Mouse (Mus musculus) C2C12 (cell line): ENCODE results near the gene Ptms. TPM values are rescaled to one million over a fixed set of nuclear protein-coding genes. Genes with fewer than 3 reads are reported as not detected.

Experiments
- H3K27me3 ChIP-seq: one replicate; pipeline ENCODE4 v1.6.1; 2011; ENCODE audit not compliant: control insufficient read depth, insufficient read depth, insufficient read length
- H3K36me3 ChIP-seq: one replicate; pipeline ENCODE4 v1.6.1; 2011; ENCODE audit not compliant: control insufficient read depth, insufficient read depth
- H3K4me3 ChIP-seq: one replicate; pipeline ENCODE4 v1.5.1; 2011; ENCODE audit warnings: mild to moderate bottlenecking, control low read depth; ENCODE audit not compliant: poor library complexity, insufficient read depth, severe bottlenecking
- H3K79me2 ChIP-seq: one replicate; pipeline ENCODE4 v1.6.1; 2011; ENCODE audit not compliant: control insufficient read depth, insufficient read depth
- H3K79me3 ChIP-seq: one replicate; pipeline ENCODE4 v1.6.1; 2011; ENCODE audit warnings: low read depth, control low read depth
- H3ac ChIP-seq: one replicate; pipeline ENCODE3; 2011; ENCODE audit warnings: low read depth; ENCODE audit not compliant: control insufficient read depth, insufficient read length
- CEBPB ChIP-seq: IDR thresholded peaks from one replicate; pipeline ENCODE4 v1.6.1; 2011; ENCODE audit warnings: low read depth, mild to moderate bottlenecking, control low read depth, moderate library complexity
- CTCF ChIP-seq: IDR thresholded peaks from one replicate; pipeline ENCODE4 v1.5.1; 2011; ENCODE audit not compliant: control insufficient read depth, insufficient read depth, insufficient read length
- FOSL1 ChIP-seq: IDR thresholded peaks from one replicate; pipeline ENCODE4 v1.8.0; 2011; ENCODE audit warnings: mild to moderate bottlenecking, low read length; ENCODE audit not compliant: poor library complexity, insufficient read depth, severe bottlenecking
- MAX ChIP-seq: IDR thresholded peaks from one replicate; pipeline ENCODE4 v1.6.1; 2011; ENCODE audit warnings: mild to moderate bottlenecking, control low read depth
- MYOD1 ChIP-seq: IDR thresholded peaks from one replicate; pipeline ENCODE4 v1.6.1; 2011; ENCODE audit warnings: low read depth; ENCODE audit not compliant: control insufficient read depth, insufficient read length
- MYOG ChIP-seq: IDR thresholded peaks from one replicate; pipeline ENCODE4 v1.6.1; 2011; ENCODE audit not compliant: control insufficient read depth, insufficient read length; ENCODE audit errors: extremely low read depth
- USF1 ChIP-seq: IDR thresholded peaks from one replicate; pipeline ENCODE4 v1.6.1; 2011; ENCODE audit warnings: low read depth, mild to moderate bottlenecking, control low read depth, moderate library complexity
- polyA plus RNA-seq: library from polyadenylated mRNA; unstranded; fragments of >200 nt; fragmentation: generic; extraction: Trizol; gene quantifications from one replicate; pipeline ENCODE4 v1.2.1, GENCODE M21; 2012; ENCODE audit warnings: missing spikeins

Gene Ptms
- polyA plus RNA-seq, 1 experiment, result 1,903 TPM

- TF ChIP-seq MYOD1, result no peak
- TF ChIP-seq CEBPB, result no peak
- TF ChIP-seq MYOG, result no peak
- TF ChIP-seq CTCF, result no peak
- TF ChIP-seq MAX, result no peak
- no peak for TF ChIP-seq USF1
- TF ChIP-seq FOSL1, result no peak
- H3K79me2 ChIP-seq, result no peaks in the 10 kb centered on the region
- H3K27me3 ChIP-seq, result peaks cover 74% of the 10 kb centered on the region
- no peaks in the 10 kb centered on the region for H3K36me3 ChIP-seq
- H3K79me3 ChIP-seq, result no peaks in the 10 kb centered on the region
- H3ac ChIP-seq, result no peak overlapping the region
- H3K4me3 ChIP-seq, result no peak overlapping the region
Observed at GRCm38 (mm10) chr6:124866560-124866959, 53.3 kb downstream of the Ptms start.

GRCm38 (mm10) chr6:124865766-124866362 lies 54.0 kb downstream of the Ptms start:
- TF ChIP-seq CEBPB, result no peak
- no peak for TF ChIP-seq USF1
- TF ChIP-seq FOSL1, result no peak
- no peak for TF ChIP-seq MAX
- no peak for TF ChIP-seq MYOG
- TF ChIP-seq CTCF, result no peak
- TF ChIP-seq MYOD1, result no peak
- Histone ChIP-seq H3K36me3 (no peaks in the 10 kb centered on the region), H3K4me3 (no peak overlapping the region), H3K79me2 (no peaks in the 10 kb centered on the region), H3K79me3 (no peaks in the 10 kb centered on the region), H3ac (no peak overlapping the region), H3K27me3 (peaks cover 75% of the 10 kb centered on the region)

Other genes starting within 250 kb of the Ptms start
- 208 TPM for gene Emg1, start 207.9 kb downstream of the Ptms start, polyA plus RNA-seq
- gene Phb2, start 207.8 kb downstream of the Ptms start, polyA plus RNA-seq, result 456 TPM
- 8.2 TPM for gene Ptpn6, start 181.4 kb downstream of the Ptms start, polyA plus RNA-seq
- gene Grcc10, start 178.7 kb downstream of the Ptms start, polyA plus RNA-seq, result 294 TPM
- gene Gm45234, start 164.1 kb downstream of the Ptms start, polyA plus RNA-seq, result not detected
- gene Atn1, start 163.6 kb downstream of the Ptms start, polyA plus RNA-seq, result 47.0 TPM
- 5.5 TPM for gene Eno2, start 150.4 kb downstream of the Ptms start, polyA plus RNA-seq
- 0.13 TPM for gene Lrrc23, start 140.4 kb downstream of the Ptms start, polyA plus RNA-seq
- 24.8 TPM for gene Spsb2, start 111.4 kb downstream of the Ptms start, polyA plus RNA-seq
- gene Tpi1, start 105.8 kb downstream of the Ptms start, polyA plus RNA-seq, result 604 TPM
- 132 TPM for gene Usp5, start 90.6 kb downstream of the Ptms start, polyA plus RNA-seq
- gene Cdca3, start 90.6 kb downstream of the Ptms start, polyA plus RNA-seq, result 69.9 TPM
- gene Gnb3, start 79.8 kb downstream of the Ptms start, polyA plus RNA-seq, result not detected
- gene P3h3, start 62.4 kb downstream of the Ptms start, polyA plus RNA-seq, result 1.1 TPM
- gene Gpr162, start 56.1 kb downstream of the Ptms start, polyA plus RNA-seq, result 0.05 TPM
- not detected for gene Cd4, start 31.9 kb downstream of the Ptms start, polyA plus RNA-seq
- gene Lag3, start 8.4 kb downstream of the Ptms start, polyA plus RNA-seq, result 0.44 TPM
- gene Mlf2, start 11.3 kb upstream of the Ptms start, polyA plus RNA-seq, result 547 TPM
- 165 TPM for gene Cops7a, start 45.4 kb upstream of the Ptms start, polyA plus RNA-seq
- gene Pianp, start 76.6 kb upstream of the Ptms start, polyA plus RNA-seq, result 1.1 TPM
- gene Zfp384, start 89.0 kb upstream of the Ptms start, polyA plus RNA-seq, result 27.8 TPM
- 23.6 TPM for gene Ing4, start 119.7 kb upstream of the Ptms start, polyA plus RNA-seq
- 0.91 TPM for gene Acrbp, start 129.6 kb upstream of the Ptms start, polyA plus RNA-seq
- gene Lpar5, start 147.8 kb upstream of the Ptms start, polyA plus RNA-seq, result not detected
- 99.7 TPM for gene Chd4, start 175.9 kb upstream of the Ptms start, polyA plus RNA-seq
- 132 TPM for gene Nop2, start 211.8 kb upstream of the Ptms start, polyA plus RNA-seq
- 18.4 TPM for gene Iffo1, start 225.1 kb upstream of the Ptms start, polyA plus RNA-seq
- 7,334 TPM for gene Gapdh, start 246.4 kb upstream of the Ptms start, polyA plus RNA-seq